Mouse (Mus musculus) heart, postnatal 0 days (tissue): ENCODE measurements around the gene Gm33543. TPM values are rescaled to one million over a fixed set of nuclear protein-coding genes. Genes with fewer than 3 reads are reported as not detected.

Experiments
- ATAC-seq: fragments of 200-750 bp; cut with Nextera tagmentation; 2 replicates; pipeline ENCODE4 v1.8.0; 2017; ENCODE audit warnings: low read depth, moderate number of reproducible peaks, moderate library complexity; ENCODE audit not compliant: insufficient read depth
- DNase-seq: peaks from one replicate; pipeline ENCODE4 v3.0.0-alpha.2; 2016; ENCODE audit warnings: low spot score
- H3K27ac ChIP-seq: fragments of 300-500 bp; sonication (generic); 2 replicates; pipeline ENCODE4 v1.5.1; 2014; ENCODE audit warnings: low read depth, mild to moderate bottlenecking
- H3K27me3 ChIP-seq: fragments of 300-500 bp; sonication (generic); 2 replicates; pipeline ENCODE4 v1.6.1; 2014; ENCODE audit warnings: low read length, mixed read lengths; ENCODE audit not compliant: control insufficient read depth, insufficient read depth
- H3K36me3 ChIP-seq: fragments of 300-500 bp; sonication (generic); replicated peaks from 2 replicates; pipeline ENCODE4 v1.6.1; 2014; ENCODE audit warnings: low read length, mixed read lengths; ENCODE audit not compliant: control insufficient read depth, insufficient read depth
- H3K4me1 ChIP-seq: fragments of 300-500 bp; sonication (generic); 2 replicates; pipeline ENCODE4 v1.6.1; 2014; ENCODE audit warnings: antibody characterized with exemption; ENCODE audit not compliant: control insufficient read depth, insufficient read depth
- H3K4me2 ChIP-seq: fragments of 300-500 bp; sonication (generic); 2 replicates; pipeline ENCODE4 v1.6.1; 2014; ENCODE audit warnings: low read depth, mild to moderate bottlenecking, low read length, moderate library complexity
- H3K4me3 ChIP-seq: fragments of 300-500 bp; sonication (generic); 2 replicates; pipeline ENCODE4 v1.5.1; 2014; ENCODE audit warnings: low read depth, low read length
- H3K9ac ChIP-seq: fragments of 300-500 bp; sonication (generic); replicated peaks from 2 replicates; pipeline ENCODE4 v1.6.1; 2014; ENCODE audit warnings: low read depth, low read length, mixed read lengths
- H3K9me3 ChIP-seq: fragments of 300-500 bp; sonication (generic); replicated peaks from 2 replicates; pipeline ENCODE4 v1.6.1; 2016; ENCODE audit warnings: low read length; ENCODE audit not compliant: control insufficient read depth
- CTCF ChIP-seq: IDR thresholded peaks from 2 replicates; pipeline ENCODE4 v1.5.1; 2016; ENCODE audit warnings: antibody characterized with exemption, control low read depth, low read depth
- EP300 ChIP-seq: IDR thresholded peaks from 2 replicates; pipeline ENCODE4 v1.6.1; 2016; ENCODE audit warnings: antibody characterized with exemption, low read depth
- WGBS: fragments of 180-500 bp; shearing (Covaris S2); extraction: QIAGEN DNeasy Blood & Tissue Kit; methylation state at CpG from one replicate; pipeline ENCODE4 v1.1.7; 2014; 5-methylcytosine and 5-hydroxymethylcytosine counted together
- polyA plus RNA-seq: library from polyadenylated mRNA; unstranded; fragments of >200 nt; fragmentation: Nextera tagmentation; extraction: Ambion mirVana; gene quantifications from 2 replicates; pipeline ENCODE4 v1.2.1, GENCODE M21; 2015
- total RNA-seq: library from RNA; depleted of rRNA; stranded (reverse); fragments of >200 nt; gene quantifications from 2 replicates; pipeline ENCODE4 v1.2.3, GENCODE M21; 2014; ENCODE audit warnings: low replicate concordance

Gm33543 gene
- total and polyA plus RNA-seq, 2 experiments from 2014 or later: 0.55 TPM; not detected in 1

GRCm38 (mm10) chr10:95795500-95795899, 47.2 kb downstream of the Gm33543 start:
- ATAC-seq (no peak), DNase-seq (no peak)
- H3K27me3 ChIP-seq: no peaks in the 10 kb centered on the region
- H3K9ac ChIP-seq: no peak overlapping the region
- no peaks in the 10 kb centered on the region for H3K36me3 ChIP-seq
- 83% methylated on average over 4 of the region's 4 CpGs for whole genome bisulfite sequencing
- no peak overlapping the region for H3K4me2 ChIP-seq
- H3K4me1 ChIP-seq: no peaks in the 10 kb centered on the region
- no peak overlapping the region for H3K4me3 ChIP-seq
- H3K9me3 ChIP-seq: no peaks in the 10 kb centered on the region
- no peak overlapping the region for H3K27ac ChIP-seq
- no peak for TF ChIP-seq EP300
- TF ChIP-seq CTCF: no peak

GRCm38 (mm10) chr10:95794706-95795105, 48.0 kb downstream of the Gm33543 start:
- Histone ChIP-seq H3K27ac (no peak overlapping the region), H3K9ac (no peak overlapping the region), H3K36me3 (no peaks in the 10 kb centered on the region), H3K4me2 (no peak overlapping the region), H3K27me3 (no peaks in the 10 kb centered on the region), H3K9me3 (no peaks in the 10 kb centered on the region), H3K4me1 (no peaks in the 10 kb centered on the region), H3K4me3 (no peak overlapping the region)
- ATAC-seq (no peak), DNase-seq (no peak)
- WGBS: 67% methylated on average over 6 of the region's 6 CpGs
- TF ChIP-seq EP300 (no peak), CTCF (no peak)

DNA sequence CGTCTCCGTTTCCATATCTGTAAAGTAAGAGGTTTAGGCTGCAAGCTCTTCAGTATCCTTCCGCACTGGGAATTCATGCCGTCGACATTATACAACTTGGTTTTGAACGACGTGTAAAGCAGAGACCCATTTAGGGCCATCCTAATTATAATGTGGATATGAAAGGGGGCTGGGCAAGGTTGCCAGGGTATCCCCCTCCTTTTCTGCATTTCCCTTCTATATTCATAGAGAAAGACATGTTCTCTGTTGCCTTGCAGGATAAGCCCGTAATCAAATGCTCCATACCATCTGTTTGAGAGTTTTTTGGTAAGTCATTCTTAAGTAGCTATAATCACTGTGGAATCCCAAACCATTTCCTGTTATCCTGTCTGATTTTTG, 51.3 kb downstream of the Gm33543 start:
- H3K4me3 ChIP-seq: no peak overlapping the region
- no peaks in the 10 kb centered on the region for H3K27me3 ChIP-seq
- H3K36me3 ChIP-seq: no peaks in the 10 kb centered on the region
- no peak overlapping the region for H3K4me2 ChIP-seq
- no peak for ATAC-seq
- 73% methylated on average over 8 of the region's 8 CpGs for WGBS
- TF ChIP-seq CTCF (no peak), EP300 (no peak)
- no peaks in the 10 kb centered on the region for H3K9me3 ChIP-seq
- H3K4me1 ChIP-seq: no peaks in the 10 kb centered on the region
- H3K9ac ChIP-seq: no peak overlapping the region
- no peak overlapping the region for H3K27ac ChIP-seq
- no peak for DNase-seq

DNA sequence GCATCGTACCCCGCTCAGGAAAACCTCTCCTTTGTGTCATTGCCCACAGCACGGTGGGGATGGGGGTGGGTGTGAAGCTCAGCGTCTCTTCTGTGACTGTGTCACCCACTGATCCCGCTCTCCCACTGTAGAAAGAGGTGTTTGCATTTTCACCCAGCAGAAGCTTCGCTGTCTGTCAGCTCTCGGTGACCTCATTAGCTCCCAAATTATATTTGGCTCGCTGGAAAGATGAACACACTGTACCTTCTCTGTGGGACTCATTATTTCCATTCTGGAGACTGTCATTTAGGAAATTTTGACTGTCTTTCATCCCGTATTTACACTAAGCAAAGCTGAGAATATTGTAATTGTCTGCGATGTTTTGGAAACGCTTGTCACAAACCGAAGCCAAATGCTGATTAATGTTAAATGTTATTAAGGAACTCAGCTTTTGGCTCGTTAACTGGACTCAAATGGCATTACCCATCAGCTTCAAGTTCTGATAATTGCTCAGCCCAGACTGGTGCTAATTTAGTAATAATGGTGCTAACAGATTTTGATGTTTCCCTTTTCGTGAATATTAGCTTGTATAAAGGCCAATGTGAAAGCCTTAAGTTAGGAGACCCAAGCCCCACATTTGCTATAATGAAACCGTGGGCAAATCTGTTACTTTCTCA, 51.8 kb downstream of the Gm33543 start:
- Histone ChIP-seq H3K4me3 (no peak overlapping the region), H3K4me1 (no peaks in the 10 kb centered on the region), H3K36me3 (no peaks in the 10 kb centered on the region), H3K27me3 (no peaks in the 10 kb centered on the region), H3K4me2 (no peak overlapping the region), H3K9ac (no peak overlapping the region), H3K9me3 (no peaks in the 10 kb centered on the region), H3K27ac (no peak overlapping the region)
- DNase-seq: no peak
- 66% methylated on average over 15 of the region's 15 CpGs for WGBS
- TF ChIP-seq CTCF (no peak), EP300 (no peak)
- ATAC-seq: no peak

- DNase-seq: no peak
- Histone ChIP-seq H3K9me3 (no peaks in the 10 kb centered on the region), H3K4me2 (no peak overlapping the region), H3K9ac (no peak overlapping the region), H3K4me3 (no peak overlapping the region), H3K36me3 (no peaks in the 10 kb centered on the region), H3K27ac (no peak overlapping the region), H3K4me1 (no peaks in the 10 kb centered on the region), H3K27me3 (no peaks in the 10 kb centered on the region)
- 82% methylated on average over 2 of the region's 2 CpGs for WGBS
- TF ChIP-seq CTCF: no peak
- TF ChIP-seq EP300: no peak
- ATAC-seq: no peak
Measured at GRCm38 (mm10) chr10:95787176-95787575, 55.6 kb downstream of the Gm33543 start.

GRCm38 (mm10) chr10:95784837-95785236, 57.9 kb downstream of the Gm33543 start:
- Histone ChIP-seq H3K4me2 (no peak overlapping the region), H3K36me3 (no peaks in the 10 kb centered on the region), H3K4me3 (no peak overlapping the region), H3K9me3 (no peaks in the 10 kb centered on the region), H3K27ac (no peak overlapping the region), H3K4me1 (0 out of 2 replicates have a peak, but pooled peaks cover 7% of the 10 kb centered on the region), H3K9ac (no peak overlapping the region), H3K27me3 (no peaks in the 10 kb centered on the region)
- 46% methylated on average over 7 of the region's 7 CpGs for WGBS
- no peak for TF ChIP-seq EP300
- no peak for TF ChIP-seq CTCF
- no peak for ATAC-seq
- DNase-seq: no peak
